Mouse (Mus musculus) spleen, postnatal 36 days (tissue): ENCODE measurements around the gene Gphb5.

ENCODE experiments used
- DNase-seq, 2 experiments: peaks; one replicate each; pipeline ENCODE4 v3.0.0; 2022; ENCODE audit warnings: low spot score in 2 of 2, mixed read lengths in 1 of 2

Gphb5 gene

DNA sequence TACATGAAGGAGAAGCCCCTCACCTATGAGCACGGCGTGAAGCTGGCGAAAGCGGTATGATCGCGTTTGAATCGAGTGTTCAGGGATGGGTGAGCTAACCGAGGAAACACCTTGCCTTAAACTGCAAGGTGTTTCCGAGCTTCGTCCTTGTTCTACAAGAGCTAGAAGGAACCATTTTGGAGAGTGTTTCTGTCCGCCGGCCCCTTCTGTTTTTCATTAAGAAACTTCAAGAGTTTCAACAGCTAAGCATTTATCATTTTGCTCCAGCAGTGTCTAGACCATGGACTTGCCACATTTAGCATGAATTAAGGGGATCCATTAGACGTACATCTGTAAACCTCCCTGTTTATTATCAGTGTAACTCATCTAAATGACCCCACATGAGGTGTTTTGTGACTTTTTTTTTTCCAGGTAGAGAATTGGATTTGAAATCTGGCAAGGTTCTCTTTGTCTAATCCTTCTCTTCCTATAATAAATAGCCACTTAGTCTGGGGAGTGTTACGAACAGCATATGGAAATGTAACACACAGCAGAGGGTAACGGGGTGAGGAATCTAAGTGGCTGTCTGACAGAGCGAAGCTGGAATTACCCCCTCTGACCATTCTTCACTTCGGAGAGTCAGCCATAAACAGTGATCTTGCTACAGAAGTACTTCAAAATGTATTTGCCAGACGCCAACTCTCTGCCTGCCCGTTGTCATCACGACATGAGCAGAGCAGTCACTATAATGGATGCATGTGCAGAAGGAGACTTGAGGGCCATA, 22.4 kb downstream of the Gphb5 start:
- DNase-seq, result no peak

DNA sequence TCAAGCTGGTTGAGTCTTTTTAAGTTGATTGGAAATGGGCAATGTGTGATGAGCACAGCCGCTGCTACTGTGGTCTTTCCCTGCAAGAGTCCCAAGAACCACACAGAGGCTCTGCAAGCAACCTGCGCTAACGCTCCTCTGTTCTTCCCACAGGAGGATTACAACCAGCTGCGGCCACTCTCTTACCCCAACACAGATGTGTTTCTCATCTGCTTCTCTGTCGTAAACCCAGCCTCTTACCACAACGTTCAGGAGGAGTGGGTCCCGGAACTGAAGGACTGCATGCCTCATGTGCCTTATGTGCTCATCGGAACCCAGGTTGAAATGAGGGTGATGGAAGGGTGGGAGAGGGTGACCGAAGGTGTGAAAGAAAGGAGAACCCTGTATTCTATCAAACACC, 25.1 kb downstream of the Gphb5 start:
- DNase-seq, result no peak

DNA sequence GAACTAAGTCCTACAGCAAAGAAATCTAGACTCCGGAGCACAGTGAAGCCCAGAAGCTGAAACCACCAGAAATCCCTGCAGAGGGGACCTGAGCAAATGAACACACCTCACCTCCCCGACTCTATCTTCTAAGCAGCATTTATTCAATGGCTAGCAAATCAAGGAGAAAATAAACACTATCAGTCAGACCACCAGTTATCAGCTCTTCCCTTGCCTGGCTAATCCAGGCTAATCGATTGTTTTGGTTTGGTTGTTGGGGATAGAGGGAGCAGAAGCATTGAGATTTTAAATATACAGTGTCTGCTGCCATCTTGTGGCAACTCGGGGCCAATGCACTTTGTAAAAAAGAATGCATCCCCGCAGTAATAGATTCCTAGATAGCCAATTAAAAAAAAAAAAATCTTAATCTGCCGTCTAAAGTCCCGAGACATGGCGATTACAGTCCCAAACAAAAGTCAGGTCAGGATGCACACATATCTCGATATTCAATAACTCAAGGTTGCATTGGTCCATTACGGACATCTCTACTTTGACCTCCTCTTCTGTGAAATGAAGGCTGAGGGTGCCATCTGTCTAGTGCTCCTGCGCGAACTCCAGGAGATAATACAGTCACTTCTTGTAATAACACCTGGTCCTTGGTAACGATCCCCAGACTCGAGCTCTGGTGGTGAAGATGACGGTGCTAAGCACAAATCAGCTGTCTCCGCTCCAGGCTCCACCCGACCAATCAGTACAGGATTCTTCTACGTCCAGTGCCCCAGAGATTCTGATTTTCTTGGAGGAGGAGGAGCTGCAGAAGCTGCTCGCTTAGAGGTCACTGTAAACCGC, 27.1 kb downstream of the Gphb5 start:
- DNase-seq, result no peak

DNA sequence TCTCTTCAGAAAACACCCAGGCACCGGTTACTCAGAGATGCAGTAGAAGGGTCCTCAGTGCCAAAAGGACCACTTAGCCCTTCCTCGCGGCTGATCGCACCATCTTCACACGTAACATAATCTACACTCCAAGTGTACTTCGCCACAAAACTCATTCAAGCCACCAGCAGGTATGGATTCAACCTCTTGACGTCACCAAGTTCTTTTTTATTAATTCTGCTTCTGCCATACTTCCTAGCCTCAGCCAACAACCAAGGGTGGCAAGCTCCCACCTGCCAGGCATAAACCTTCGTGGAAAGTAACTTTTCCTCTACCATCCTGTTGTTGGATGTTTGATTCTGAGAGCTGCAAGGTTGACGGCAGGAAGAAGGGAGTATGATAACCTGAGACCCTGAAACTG, 28.1 kb downstream of the Gphb5 start:
- no peak for DNase-seq

DNA sequence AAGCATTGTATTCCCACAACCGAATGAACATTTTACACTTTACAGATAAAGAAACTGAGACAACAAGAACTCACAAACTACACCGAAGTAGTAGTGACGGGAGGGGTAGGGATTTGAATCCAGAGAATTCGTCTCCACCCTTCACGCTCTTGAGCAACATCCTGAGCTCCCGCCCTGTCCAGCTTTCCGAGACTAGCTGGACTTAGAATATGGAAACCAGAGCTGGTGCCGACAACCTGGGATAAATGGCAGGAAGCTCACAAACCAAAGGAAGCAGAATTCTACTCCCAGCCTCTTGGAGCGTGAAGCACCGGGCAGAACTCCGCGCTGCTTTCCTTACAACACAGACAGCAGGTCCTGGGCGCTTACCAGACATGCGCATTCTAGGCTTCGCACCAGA, 28.7 kb downstream of the Gphb5 start:
- DNase-seq, result no peak

DNA sequence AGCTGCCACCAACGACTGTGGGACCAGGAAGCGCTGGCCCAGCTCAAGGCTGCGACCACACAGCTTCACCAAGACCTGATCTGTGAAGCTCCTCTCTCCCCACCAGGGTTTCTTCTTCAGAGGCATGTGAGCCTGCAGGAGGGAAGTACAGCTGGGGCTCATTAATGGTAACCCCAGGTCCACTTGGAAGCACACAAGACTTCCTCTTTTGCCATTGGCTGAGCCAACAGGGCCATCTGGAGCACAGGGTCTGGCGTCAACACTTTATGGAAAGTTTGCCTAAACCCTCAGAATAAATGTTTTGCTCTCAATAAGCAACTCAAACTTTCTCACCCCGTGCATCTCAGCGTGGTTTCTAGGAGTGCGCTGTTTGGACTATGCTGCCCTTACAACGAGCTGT, 29.4 kb downstream of the Gphb5 start:
- DNase-seq, result no peak

DNA sequence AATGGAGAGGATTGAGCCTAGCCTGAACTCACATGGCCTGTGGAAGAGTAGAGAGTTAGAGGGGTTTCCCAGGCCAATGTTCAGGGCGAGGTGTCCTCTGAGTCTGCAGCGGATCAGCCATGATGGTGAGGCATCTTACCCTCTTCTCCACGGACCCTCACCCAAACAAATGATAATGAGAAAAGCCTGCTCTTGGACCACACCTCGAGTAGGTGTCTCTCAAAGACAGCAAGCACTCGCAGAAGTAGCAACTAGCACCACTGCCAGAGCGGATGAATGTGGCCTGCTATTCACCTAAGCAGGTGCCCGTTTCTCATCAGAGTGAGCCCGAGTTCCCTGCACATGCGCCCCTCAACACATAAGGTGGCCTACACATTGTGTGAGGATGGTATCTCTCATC, 29.9 kb downstream of the Gphb5 start:
- DNase-seq, result no peak

DNA sequence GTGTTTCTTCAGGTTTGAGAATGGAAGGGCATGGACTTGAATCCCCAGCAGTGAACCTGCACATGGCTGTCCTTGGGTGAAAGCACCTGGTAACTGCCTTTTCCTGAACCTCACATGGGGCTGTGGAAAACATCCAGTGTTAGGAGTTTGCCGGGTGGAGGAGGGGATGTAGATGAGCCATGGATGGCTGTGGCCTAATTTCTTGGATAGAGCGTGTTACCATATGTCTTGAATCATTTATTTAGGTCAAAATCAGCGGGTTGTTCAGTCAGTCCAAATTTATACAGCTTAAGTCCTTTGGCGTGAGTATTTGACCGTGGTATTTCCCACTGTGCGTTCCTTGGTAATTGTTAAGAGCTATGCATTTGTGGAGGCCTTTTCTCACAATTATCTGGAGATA, 40.5 kb downstream of the Gphb5 start:
- DNase-seq, result no peak

DNA sequence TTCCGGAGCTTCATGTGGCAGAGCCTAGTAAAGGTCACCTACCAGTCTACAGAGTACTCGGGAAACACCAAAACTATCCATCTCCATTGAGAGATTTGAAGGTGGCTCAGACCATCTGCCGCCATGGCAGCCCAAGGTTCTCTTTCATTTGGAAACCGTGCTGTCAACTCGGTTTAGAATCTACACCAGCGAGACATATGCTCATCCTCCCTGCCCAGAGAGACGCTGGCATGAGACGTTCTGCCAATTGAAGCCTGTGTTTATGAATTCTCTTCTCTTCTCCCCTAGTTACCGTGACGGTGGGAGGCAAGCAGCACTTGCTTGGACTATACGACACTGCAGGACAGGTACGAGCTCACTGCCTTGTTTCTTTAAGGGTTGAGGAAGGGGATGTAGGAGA, 41.5 kb downstream of the Gphb5 start:
- DNase-seq, result no peak

DNA sequence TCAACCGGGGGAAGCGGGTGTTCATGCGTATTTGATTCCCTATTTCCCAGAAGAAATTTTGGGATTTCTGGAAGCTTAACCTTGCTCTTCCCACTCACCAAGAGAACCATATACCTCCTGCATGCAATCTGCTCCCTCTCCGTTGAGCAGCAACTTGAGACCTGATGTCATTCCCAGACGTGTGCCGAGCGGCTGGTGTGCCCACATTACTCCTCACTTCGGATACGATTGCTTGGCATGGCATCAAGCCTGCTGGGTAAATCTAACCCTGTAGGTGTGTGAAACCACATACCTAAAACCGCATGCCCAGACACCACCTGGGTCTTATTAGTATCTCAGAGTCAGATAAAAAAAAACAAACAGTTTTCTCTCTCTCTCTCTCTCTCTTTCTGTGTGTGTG, 42.1 kb downstream of the Gphb5 start:
- DNase-seq, result no peak

DNA sequence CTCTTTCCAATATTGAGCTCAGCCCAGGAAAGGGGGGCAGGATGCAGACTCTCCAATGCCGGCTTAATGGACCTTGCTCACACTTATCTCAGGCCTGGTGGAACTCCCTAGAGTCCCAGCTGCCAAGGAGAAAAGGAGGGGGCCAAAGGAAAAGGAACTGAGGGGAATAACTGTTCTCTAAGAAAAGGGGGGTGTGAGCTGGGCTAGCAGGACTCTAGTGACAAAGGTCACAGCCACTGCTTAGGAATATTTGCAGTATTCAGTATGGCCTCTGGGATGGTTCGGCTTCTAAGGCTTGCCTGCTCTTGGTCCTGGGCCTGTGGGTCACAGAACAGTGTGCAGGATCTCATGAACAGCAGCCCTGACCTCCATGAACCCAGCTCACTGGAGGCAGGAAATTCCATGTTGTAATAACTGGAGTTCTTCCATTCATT, 47.1 kb downstream of the Gphb5 start:
- no peak for DNase-seq

DNA sequence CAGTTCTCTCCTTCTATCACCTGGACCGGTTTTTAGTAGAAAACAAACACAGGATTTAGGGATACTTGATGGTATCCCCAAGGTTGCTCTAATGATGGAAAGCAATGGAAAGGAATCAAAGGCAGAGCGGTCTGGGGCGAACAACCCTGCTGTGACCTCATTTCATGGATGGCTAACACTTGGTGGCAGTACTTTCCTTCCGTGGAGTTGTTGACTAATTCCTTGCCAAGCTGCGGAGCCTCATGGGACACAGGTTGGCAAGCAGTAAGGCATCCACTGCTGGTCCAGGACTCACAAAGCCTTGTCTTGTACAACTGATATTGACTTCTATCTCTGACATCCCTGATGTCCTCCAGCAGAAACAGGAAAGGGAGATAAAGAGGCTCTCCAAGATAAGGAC, 48.1 kb downstream of the Gphb5 start:
- no peak for DNase-seq

DNA sequence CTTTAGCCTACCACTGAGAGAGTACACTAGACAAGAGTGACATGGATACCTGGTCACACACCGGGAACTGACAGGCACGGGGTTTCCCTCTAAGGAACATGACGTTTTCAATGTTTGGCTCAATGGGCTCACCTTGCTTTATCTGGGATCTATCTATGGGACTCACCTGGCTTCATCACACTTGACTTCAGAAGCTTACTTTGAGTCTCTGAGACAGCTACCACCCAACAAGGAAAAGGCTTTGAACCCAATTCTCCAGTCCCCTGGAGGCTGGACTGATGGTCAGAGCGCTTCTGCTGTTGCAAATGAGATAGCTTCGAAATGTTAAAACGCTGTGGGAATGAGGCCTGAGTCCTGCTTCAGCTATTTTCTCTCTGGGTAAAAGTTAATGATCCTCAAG, 49.2 kb downstream of the Gphb5 start:
- DNase-seq, result no peak

DNA sequence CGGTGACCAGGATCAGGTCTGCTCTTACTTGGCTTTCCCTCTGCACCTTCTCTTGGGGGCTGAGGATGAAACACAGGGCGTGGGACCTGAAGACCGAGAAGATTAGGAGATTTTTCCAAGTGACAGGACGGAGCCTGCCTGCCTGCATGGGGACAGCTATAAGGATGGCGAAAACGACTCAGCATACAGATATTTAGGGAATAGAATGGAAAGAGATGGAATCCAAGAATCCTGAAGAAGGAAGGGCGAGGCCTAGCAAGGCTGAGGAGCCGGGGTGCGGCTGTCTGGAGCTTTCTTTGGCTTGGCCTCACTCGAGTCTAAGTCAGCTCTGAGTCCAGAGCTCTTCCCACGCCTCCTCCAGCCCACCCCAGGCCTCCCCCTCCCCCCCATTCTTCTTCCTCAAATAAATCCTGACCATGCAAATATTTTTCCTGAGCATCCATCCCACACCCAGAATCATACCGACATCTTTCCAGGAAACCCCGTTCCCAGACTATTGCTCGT, 50.9 kb downstream of the Gphb5 start:
- no peak for DNase-seq

DNA sequence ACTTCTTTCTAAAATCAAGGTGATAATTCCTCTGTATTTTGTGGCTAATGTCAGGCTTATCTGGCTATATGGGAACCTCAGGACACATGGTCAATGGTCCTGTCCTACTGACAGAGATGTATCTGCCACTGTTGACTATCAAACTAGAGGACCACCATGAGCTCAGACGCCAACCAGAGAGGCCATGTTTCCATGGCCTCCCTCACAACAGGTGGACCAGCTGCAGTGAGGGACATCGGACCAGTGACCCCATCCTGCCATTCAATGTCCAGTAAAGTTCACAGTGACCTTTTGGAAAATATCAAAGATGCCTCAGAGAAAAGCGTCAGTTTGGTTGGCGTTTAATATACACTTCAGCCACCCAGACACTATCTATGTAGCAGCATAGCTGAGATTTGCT, 52.2 kb downstream of the Gphb5 start:
- DNase-seq, result no peak

DNA sequence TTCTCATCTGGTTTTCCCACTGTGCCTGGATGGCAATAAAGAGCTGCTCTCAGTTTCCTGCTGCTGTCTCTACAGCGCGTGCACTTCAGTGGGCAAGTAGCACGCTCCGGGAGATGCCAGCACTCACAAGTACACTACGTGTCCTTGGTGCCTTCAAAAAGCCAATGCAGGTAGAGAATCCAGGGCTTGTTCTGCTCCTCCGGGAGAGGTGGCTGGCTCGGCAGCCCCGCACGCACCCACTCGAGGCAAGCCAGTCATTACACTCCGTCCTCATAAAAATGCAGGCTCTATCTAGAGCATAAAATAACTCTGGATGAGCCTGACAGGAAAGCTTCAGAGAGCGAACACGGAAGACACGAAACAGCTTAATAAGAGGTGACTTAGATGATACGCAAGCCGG, 54.1 kb downstream of the Gphb5 start:
- no peak for DNase-seq
